Mouse (Mus musculus) cerebellum, adult 2 months (tissue): ENCODE results near the gene AA986860. TPM values are rescaled to one million over a fixed set of nuclear protein-coding genes. Genes with fewer than 3 reads are reported as not detected.

ENCODE experiments used
- DNase-seq, 2 experiments: peaks; one replicate each; pipeline ENCODE4 v3.0.0; 2021
- H3K27ac ChIP-seq: fragments of 200-500 bp; 2 replicates; pipeline ENCODE4 v1.5.1; 2012; ENCODE audit warnings: low read length, control low read depth, inconsistent platforms; ENCODE audit not compliant: insufficient read depth
- H3K27me3 ChIP-seq: fragments of 200-500 bp; 2 replicates; pipeline ENCODE4 v1.6.1; 2012; ENCODE audit warnings: inconsistent platforms, mild to moderate bottlenecking, low read length, moderate library complexity; ENCODE audit not compliant: control insufficient read depth, insufficient read depth
- H3K4me1 ChIP-seq: fragments of 200-500 bp; 2 replicates; pipeline ENCODE4 v1.6.1; 2011; ENCODE audit warnings: low read length; ENCODE audit not compliant: control insufficient read depth, insufficient read depth
- H3K4me3 ChIP-seq: fragments of 200-500 bp; replicated peaks from 2 replicates; pipeline ENCODE3; 2011; ENCODE audit warnings: mild to moderate bottlenecking, low read depth, low read length, control low read depth; ENCODE audit not compliant: insufficient read depth
- CTCF ChIP-seq: fragments of 200-500 bp; IDR thresholded peaks from 2 replicates; pipeline ENCODE4 v1.5.1; 2011; ENCODE audit warnings: low read depth, mild to moderate bottlenecking, control low read depth, low read length, moderate library complexity, borderline replicate concordance; ENCODE audit not compliant: insufficient read depth
- POLR2A ChIP-seq: fragments of 200-500 bp; IDR thresholded peaks from 2 replicates; pipeline ENCODE4 v1.6.1; 2011; ENCODE audit warnings: low read length, control low read depth, borderline replicate concordance; ENCODE audit not compliant: insufficient read depth
- WGBS: fragments of 180-500 bp; shearing (Covaris S2); methylation state at CpG from one replicate; pipeline ENCODE4 v1.1.7; 2018; 5-methylcytosine and 5-hydroxymethylcytosine counted together
- polyA plus RNA-seq: library from polyadenylated mRNA; depleted of rRNA; stranded (reverse); fragments of >200 nt; gene quantifications from 2 replicates; pipeline ENCODE4 v1.2.3, GENCODE M21; 2012; rRNA removed

Gene AA986860
- polyA plus RNA-seq: 2.9 TPM in 2 replicates

GRCm38 (mm10) chr1:130731741-130732337 is at the start of gene AA986860:
TSS of gene AA986860 (plus strand) at chr1:130731976.
- Histone ChIP-seq H3K27me3 (no peaks in the 10 kb centered on the region), H3K27ac (no peak within 1 kb of the TSS), H3K4me3 (no peak within 1 kb of the TSS), H3K4me1 (no peaks in the 10 kb centered on the region)
- no peak for TF ChIP-seq POLR2A
- TF ChIP-seq CTCF: no peak
- WGBS: 35% methylated on average over 10 of the region's 10 CpGs
- no peak for DNase-seq

- H3K27me3 ChIP-seq: no peaks in the 10 kb centered on the region
- DNase-seq: no peak
- no peaks in the 10 kb centered on the region for H3K4me1 ChIP-seq
- H3K4me3 ChIP-seq: no peak overlapping the region
- no peak overlapping the region for H3K27ac ChIP-seq
- no peak for TF ChIP-seq CTCF
- TF ChIP-seq POLR2A: no peak
- WGBS: 33% methylated on average over 1 of the region's 1 CpGs
Observed at GRCm38 (mm10) chr1:130683905-130684304, 47.9 kb upstream of the AA986860 start.

- DNase-seq: no peak
- Histone ChIP-seq H3K4me1 (no peaks in the 10 kb centered on the region), H3K27me3 (no peaks in the 10 kb centered on the region), H3K27ac (no peak overlapping the region), H3K4me3 (no peak overlapping the region)
- 93% methylated on average over 5 of the region's 5 CpGs for WGBS
- TF ChIP-seq CTCF (no peak), POLR2A (no peak)
Observed at GRCm38 (mm10) chr1:130698601-130699000, 33.2 kb upstream of the AA986860 start.

GRCm38 (mm10) chr1:130699937-130700633 is 31.7 kb upstream of the AA986860 start:
- 45% methylated on average over 10 of the region's 10 CpGs for WGBS
- Histone ChIP-seq H3K27me3 (no peaks in the 10 kb centered on the region), H3K4me3 (no peak overlapping the region), H3K4me1 (no peaks in the 10 kb centered on the region), H3K27ac (no peak overlapping the region)
- TF ChIP-seq CTCF: no peak
- TF ChIP-seq POLR2A: no peak
- DNase-seq: peak; percentile 67 to 71

GRCm38 (mm10) chr1:130701976-130702375 is 29.8 kb upstream of the AA986860 start:
- WGBS: 97% methylated on average over 11 of the region's 11 CpGs

GRCm38 (mm10) chr1:130703613-130704012 is 28.2 kb upstream of the AA986860 start:
- Histone ChIP-seq H3K4me1 (no peaks in the 10 kb centered on the region), H3K27ac (no peak overlapping the region), H3K27me3 (no peaks in the 10 kb centered on the region), H3K4me3 (no peak overlapping the region)
- no peak for DNase-seq
- 83% methylated on average over 2 of the region's 2 CpGs for WGBS
- TF ChIP-seq CTCF (no peak), POLR2A (no peak)

More at GRCm38 (mm10) chr1:130701976-130702375, 29.8 kb upstream of the AA986860 start:
- Histone ChIP-seq H3K4me3 (no peak overlapping the region), H3K4me1 (no peaks in the 10 kb centered on the region), H3K27me3 (no peaks in the 10 kb centered on the region), H3K27ac (no peak overlapping the region)
- TF ChIP-seq CTCF (no peak), POLR2A (no peak)
- DNase-seq: no peak

- Histone ChIP-seq H3K4me1 (no peaks in the 10 kb centered on the region), H3K27me3 (no peaks in the 10 kb centered on the region), H3K27ac (no peak overlapping the region), H3K4me3 (no peak overlapping the region)
- no peak for TF ChIP-seq CTCF
- no peak for TF ChIP-seq POLR2A
- DNase-seq: no peak
- 90% methylated on average over 22 of the region's 22 CpGs for WGBS
Observed at GRCm38 (mm10) chr1:130710283-130711080, 21.3 kb upstream of the AA986860 start.
